In the genomic region with DNA sequence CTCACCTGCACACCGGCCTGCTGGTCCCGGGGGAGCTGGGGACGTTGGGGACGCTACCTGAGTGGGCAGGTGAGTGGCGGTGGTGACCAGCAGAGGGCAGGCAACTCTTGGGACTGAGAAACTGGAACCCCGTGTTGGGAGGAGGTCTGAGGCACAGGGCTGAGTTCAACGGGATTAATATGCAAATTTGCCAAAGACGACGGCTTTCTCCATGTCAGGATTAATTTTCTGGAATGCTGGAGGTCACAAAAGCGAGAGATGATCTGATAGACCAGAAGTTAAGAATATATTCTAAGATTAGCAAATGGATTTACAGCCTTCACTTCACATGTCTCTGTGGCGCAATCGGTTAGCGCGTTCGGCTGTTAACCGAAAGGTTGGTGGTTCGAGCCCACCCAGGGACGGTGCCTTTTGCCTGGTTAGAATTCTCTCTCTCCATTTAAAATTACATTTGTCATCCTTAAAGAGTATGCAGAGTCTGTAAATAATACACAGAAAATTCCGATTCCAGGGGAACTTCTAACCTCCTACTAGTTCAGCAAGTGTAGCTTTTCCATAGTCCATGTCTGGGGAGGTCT, we compare ENCODE assay signal across 8 mouse cellular contexts. TPM values are rescaled to one million over a fixed set of nuclear protein-coding genes. Genes with fewer than 3 reads are reported as not detected.
DNase-seq lines count a peak whose midpoint lies in the region; ATAC-seq and TF ChIP-seq lines count a peak whose summit lies in the region.

No protein-coding gene starts in this region.

- dilution Hi-C loops in CH12.LX (cut with MboI; ENCODE audit: extremely low pct_ligation_motif_present, extremely low pct_unique_long_range_greater_than_20kb, low sequenced_read_pairs): no loop called here

- peak overlapping the region; percentile 88 for H3K4me2 ChIP-seq in CH12.LX (ENCODE audit: insufficient read depth, low read depth, poor library complexity, severe bottlenecking)
- peak overlapping the region; percentile 76 for H3K4me2 ChIP-seq in forebrain, embryonic 11.5 days (ENCODE audit: low read depth, low read length, severe bottlenecking)
- H3K4me2 ChIP-seq in heart, postnatal 0 days (ENCODE audit: low read depth, low read length): peak overlapping the region; percentile 76
- H3K4me2 ChIP-seq in liver, embryonic 16.5 days (ENCODE audit: low read depth, low read length): peak overlapping the region; percentile 86
- peak overlapping the region; percentile 61 for H3K4me2 ChIP-seq in neural tube, embryonic 14.5 days (ENCODE audit: low read depth, low read length)

- TF ChIP-seq POLR2A in CH12.LX (IDR thresholded peaks at IDR 0.05; ENCODE audit: low read depth, low read length): no peak

- TF ChIP-seq EP300 in CH12.LX (IDR thresholded peaks at IDR 0.05; ENCODE audit: low read length): no peak
- TF ChIP-seq EP300 in heart, postnatal 0 days (IDR thresholded peaks at IDR 0.05; ENCODE audit: low read depth): no peak

- in situ Hi-C loops in CH12.LX (cut with MboI; ENCODE audit: low pct_ligation_motif_present, low pct_unique_long_range_greater_than_20kb, low sequenced_read_pairs): no loop called here

- DNase-seq in CH12.LX (ENCODE audit: extremely low read depth): peak; percentile 84
- peak; percentile 61 for DNase-seq in c-Kit-negative CD71-positive TER-119-positive erythroid progenitor cells, embryonic 14.5 days (ENCODE audit: low read depth, low spot score)
- peak; percentile 89 for DNase-seq in forebrain, embryonic 11.5 days (ENCODE audit: low spot score)
- peak; percentile 28 for DNase-seq in heart, postnatal 0 days (ENCODE audit: low spot score)
- peak; percentile 84 to 88 for DNase-seq in kidney, postnatal 4 days
- DNase-seq in testis, postnatal 10 days (ENCODE audit: low spot score): peak; percentile 76

- H3K9me3 ChIP-seq in CH12.LX (replicated peaks; ENCODE audit: low read length): no peaks in the 10 kb centered on the region
- H3K9me3 ChIP-seq in forebrain, embryonic 11.5 days (ENCODE audit: control insufficient read depth, low read length): no peaks in the 10 kb centered on the region
- no peaks in the 10 kb centered on the region for H3K9me3 ChIP-seq in heart, postnatal 0 days (replicated peaks; ENCODE audit: control insufficient read depth, low read length)
- H3K9me3 ChIP-seq in liver, embryonic 16.5 days (replicated peaks; ENCODE audit: control insufficient read depth, low read length): no peaks in the 10 kb centered on the region
- H3K9me3 ChIP-seq in neural tube, embryonic 14.5 days (ENCODE audit: control insufficient read depth, low read length): no peaks in the 10 kb centered on the region

- no peak overlapping the region for H3K27ac ChIP-seq in CH12.LX (ENCODE audit: insufficient read depth, low read depth)
- H3K27ac ChIP-seq in forebrain, embryonic 11.5 days (ENCODE audit: low read depth, low read length): no peak overlapping the region
- H3K27ac ChIP-seq in heart, postnatal 0 days (ENCODE audit: low read depth): 0 out of 2 replicates have a peak overlapping the region, but pooled peaks have one; percentile 15
- H3K27ac ChIP-seq in liver, embryonic 16.5 days (ENCODE audit: low read length): peak overlapping the region; percentile 53
- no peak overlapping the region for H3K27ac ChIP-seq in neural tube, embryonic 14.5 days (ENCODE audit: low read depth, low read length)

- no peaks in the 10 kb centered on the region for H3K79me2 ChIP-seq in CH12.LX (replicated peaks; ENCODE audit: control insufficient read depth, extremely low read depth, insufficient read depth, poor library complexity, severe bottlenecking)

- H3K4me3 ChIP-seq in CH12.LX (replicated peaks in 1 of 3; ENCODE audit: low read depth in 2 of 3, low read length in 2 of 3, poor library complexity in 1 of 3): peak overlapping the region; percentile 34 to 59 (median 53)
- peak overlapping the region; percentile 49 for H3K4me3 ChIP-seq in forebrain, embryonic 11.5 days (ENCODE audit: low read depth, low read length)
- peak overlapping the region; percentile 51 for H3K4me3 ChIP-seq in heart, postnatal 0 days (ENCODE audit: low read depth, low read length)
- H3K4me3 ChIP-seq in liver, embryonic 16.5 days (ENCODE audit: low read depth, low read length): peak overlapping the region; percentile 66
- H3K4me3 ChIP-seq in neural tube, embryonic 14.5 days (ENCODE audit: low read depth, low read length): peak overlapping the region; percentile 39

- no peaks in the 10 kb centered on the region for H3K36me3 ChIP-seq in CH12.LX (replicated peaks in 1 of 2; ENCODE audit: control insufficient read depth in 1 of 2, insufficient read depth in 1 of 2, low read length in 1 of 2)
- H3K36me3 ChIP-seq in forebrain, embryonic 11.5 days (ENCODE audit: control insufficient read depth, insufficient read depth, low read length): no peaks in the 10 kb centered on the region
- H3K36me3 ChIP-seq in heart, postnatal 0 days (replicated peaks; ENCODE audit: control insufficient read depth, insufficient read depth, low read length): no peaks in the 10 kb centered on the region
- no peaks in the 10 kb centered on the region for H3K36me3 ChIP-seq in liver, embryonic 16.5 days (ENCODE audit: control insufficient read depth, insufficient read depth)
- H3K36me3 ChIP-seq in neural tube, embryonic 14.5 days (ENCODE audit: control insufficient read depth, insufficient read depth, low read length): no peaks in the 10 kb centered on the region

- ATAC-seq in forebrain, embryonic 11.5 days (replicated peaks; ENCODE audit: low FRiP score): peak; percentile 45
- no peak for ATAC-seq in heart, postnatal 0 days (ENCODE audit: insufficient read depth, low read depth)
- peak; percentile 35 for ATAC-seq in liver, embryonic 16.5 days (ENCODE audit: low read depth)
- ATAC-seq in neural tube, embryonic 14.5 days (ENCODE audit: low read depth): peak; percentile 13; the same call in 1 of the 2 replicates

- H3K4me1 ChIP-seq in CH12.LX (ENCODE audit: control insufficient read depth in 1 of 2, insufficient read depth in 2 of 2): peaks cover 0 to 13% of the 10 kb centered on the region in 2 experiments; a peak in 1 of 4 replicates
- H3K4me1 ChIP-seq in forebrain, embryonic 11.5 days (replicated peaks; ENCODE audit: control insufficient read depth, insufficient read depth, low read length): peaks cover 4% of the 10 kb centered on the region
- H3K4me1 ChIP-seq in heart, postnatal 0 days (ENCODE audit: control insufficient read depth, insufficient read depth): peaks cover 5% of the 10 kb centered on the region; the same call in 1 of the 2 replicates
- H3K4me1 ChIP-seq in liver, embryonic 16.5 days (ENCODE audit: control insufficient read depth, low read depth, low read length): peaks cover 12% of the 10 kb centered on the region
- 0 out of 2 replicates have a peak, but pooled peaks cover 5% of the 10 kb centered on the region for H3K4me1 ChIP-seq in neural tube, embryonic 14.5 days (ENCODE audit: control insufficient read depth, insufficient read depth, low read length)

- TF ChIP-seq CTCF in CH12.LX (conservative IDR thresholded peaks at IDR 0.05 in 1 of 2, IDR thresholded peaks at IDR 0.05 in 1 of 2; ENCODE audit: low read depth in 2 of 2, low read length in 2 of 2): peak in 1 of 2 experiments; percentile 64; a peak in 2 of 4 replicates
- TF ChIP-seq CTCF in heart, postnatal 0 days (IDR thresholded peaks at IDR 0.05; ENCODE audit: low read depth): peak; percentile 28

- no peak; the same call in 1 of the 2 replicates for TF ChIP-seq RAD21 in CH12.LX (IDR thresholded peaks at IDR 0.05; ENCODE audit: low read depth, low read length)

- no peak overlapping the region for H3K9ac ChIP-seq in CH12.LX (ENCODE audit: insufficient read depth, low read depth)
- peak overlapping the region; percentile 14 for H3K9ac ChIP-seq in forebrain, embryonic 11.5 days (ENCODE audit: low read length)
- H3K9ac ChIP-seq in heart, postnatal 0 days (replicated peaks; ENCODE audit: low read depth, low read length): no peak overlapping the region; the same call in 1 of the 2 replicates
- H3K9ac ChIP-seq in liver, embryonic 16.5 days (ENCODE audit: low read depth, low read length): peak overlapping the region; percentile 66
- H3K9ac ChIP-seq in neural tube, embryonic 14.5 days (replicated peaks; ENCODE audit: low read depth, low read length): no peak overlapping the region

- peaks cover 3% of the 10 kb centered on the region for H3K27me3 ChIP-seq in CH12.LX (replicated peaks)
- H3K27me3 ChIP-seq in forebrain, embryonic 11.5 days (ENCODE audit: control insufficient read depth, insufficient read depth, low read length): no peaks in the 10 kb centered on the region
- H3K27me3 ChIP-seq in heart, postnatal 0 days (ENCODE audit: control insufficient read depth, insufficient read depth, low read length): no peaks in the 10 kb centered on the region
- no peaks in the 10 kb centered on the region for H3K27me3 ChIP-seq in liver, embryonic 16.5 days (ENCODE audit: control insufficient read depth, insufficient read depth, low read depth, low read length)
- no peaks in the 10 kb centered on the region for H3K27me3 ChIP-seq in neural tube, embryonic 14.5 days (ENCODE audit: control insufficient read depth, insufficient read depth, low read length)

- under 1% methylated on average over 19 of the region's 19 CpGs for WGBS in forebrain, embryonic 11.5 days
- WGBS in heart, postnatal 0 days: under 1% methylated on average over 19 of the region's 19 CpGs
- WGBS in liver, embryonic 16.5 days (ENCODE audit: insufficient replicate concordance): under 1% methylated on average over 19 of the region's 19 CpGs
- under 1% methylated on average over 19 of the region's 19 CpGs for WGBS in neural tube, embryonic 14.5 days

RNA-seq across cellular contexts. Expression of a gene that starts 27.4 kb away (rescaled TPM):
- not detected in 2 replicates for total RNA-seq in CH12.LX (2012; rRNA removed)
- not detected in 2 replicates for total RNA-seq in CH12.LX (2014; rRNA removed)
- polyA plus RNA-seq in CH12.LX (2012; ENCODE audit: insufficient read length, low read depth): not detected in 2 replicates
- 0.69 and 0.77 TPM in 2 replicates for polyA plus RNA-seq in forebrain, embryonic 11.5 days (2014; fragmentation: Nextera tagmentation; extraction: Ambion mirVana)
- total RNA-seq in heart, postnatal 0 days (2014; rRNA removed; ENCODE audit: low replicate concordance): 68.1 and 81.3 TPM in 2 replicates
- 24.7 and 25.9 TPM in 2 replicates for polyA plus RNA-seq in heart, postnatal 0 days (2015; fragmentation: Nextera tagmentation; extraction: Ambion mirVana)
- polyA plus RNA-seq in liver, embryonic 16.5 days (2015; fragmentation: Nextera tagmentation; extraction: Ambion mirVana): 9.2 and 12.0 TPM in 2 replicates
- polyA plus RNA-seq in neural tube, embryonic 14.5 days (2014; fragmentation: Nextera tagmentation; extraction: Ambion mirVana): 1.3 and 2.0 TPM in 2 replicates

RNA-seq across cellular contexts. Expression of a gene that starts 45.4 kb away (rescaled TPM):
- 0.13 TPM in 1 of 2 replicates, not detected in the other for total RNA-seq in CH12.LX (2012; rRNA removed)
- total RNA-seq in CH12.LX (2014; rRNA removed): not detected in 2 replicates
- not detected in 2 replicates for polyA plus RNA-seq in CH12.LX (2012; ENCODE audit: insufficient read length, low read depth)
- polyA plus RNA-seq in forebrain, embryonic 11.5 days (2014; fragmentation: Nextera tagmentation; extraction: Ambion mirVana): not detected in 2 replicates
- total RNA-seq in heart, postnatal 0 days (2014; rRNA removed; ENCODE audit: low replicate concordance): not detected in 2 replicates
- 0.40 and 0.41 TPM in 2 replicates for polyA plus RNA-seq in heart, postnatal 0 days (2015; fragmentation: Nextera tagmentation; extraction: Ambion mirVana)
- polyA plus RNA-seq in liver, embryonic 16.5 days (2015; fragmentation: Nextera tagmentation; extraction: Ambion mirVana): not detected in 2 replicates
- not detected in 2 replicates for polyA plus RNA-seq in neural tube, embryonic 14.5 days (2014; fragmentation: Nextera tagmentation; extraction: Ambion mirVana)

Comparison
In these comparisons a context has a peak if more than half of its experiments do, and no peak if none do; other contexts are left out.
1. DNase-seq: peak in every context shown above with its lines; median percentile 89 in forebrain, embryonic 11.5 days; 86 in kidney, postnatal 4 days; 84 in CH12.LX; 76 in testis, postnatal 10 days; 61 in c-Kit-negative CD71-positive TER-119-positive erythroid progenitor cells, embryonic 14.5 days; 28 in heart, postnatal 0 days.
2. H3K27ac ChIP-seq: peak in heart, postnatal 0 days (single experiment) and liver, embryonic 16.5 days (single experiment); none in CH12.LX (single experiment), forebrain, embryonic 11.5 days (single experiment) and neural tube, embryonic 14.5 days (single experiment).
3. H3K9ac ChIP-seq: peak in forebrain, embryonic 11.5 days (single experiment) and liver, embryonic 16.5 days (single experiment); none in CH12.LX (single experiment), heart, postnatal 0 days (single experiment) and neural tube, embryonic 14.5 days (single experiment).
4. Peak in every context shown above with its lines, with median percentiles within 50 percentile points of each other: H3K4me2 ChIP-seq and H3K4me3 ChIP-seq.